In genomic region chr7:24280031-24280857, GRCm38 (mm10) we compare ENCODE assay signal across 25 mouse cellular contexts. TPM values are rescaled to one million over a fixed set of nuclear protein-coding genes. Genes with fewer than 3 reads are reported as not detected.
DNase-seq lines count a peak whose midpoint lies in the region; TF ChIP-seq lines count a peak whose summit lies in the region.
"Had no signal": no experiment of that assay in that cellular context is flagged by ENCODE, and none has a peak within 500 bp of the region (broad histone marks: within the 10 kb centered on the region; RNA-seq: fewer than 3 reads in every experiment).

No protein-coding gene starts in this region.

- peaks cover 42% of the 10 kb centered on the region for H3K4me1 ChIP-seq in E14TG2a.4 (replicated peaks; ENCODE audit: low read depth, low read length)
- peaks cover 2% of the 10 kb centered on the region for H3K4me1 ChIP-seq in ES-Bruce4 (ENCODE audit: control insufficient read depth, insufficient read depth, low read length)
- H3K4me1 ChIP-seq: embryonic facial prominence, embryonic 12.5 days; limb, embryonic 15.5 days; liver, embryonic 13.5 days; neural tube, embryonic 12.5 days had no signal

- H3K27ac ChIP-seq in ES-Bruce4 (ENCODE audit: insufficient read depth, low read length), result peak overlapping the region; percentile 37
- H3K27ac ChIP-seq: embryonic facial prominence, embryonic 12.5 days; layer of hippocampus, adult 2 months; limb, embryonic 15.5 days; liver, embryonic 13.5 days; neural tube, embryonic 12.5 days had no signal

- H3K4me3 ChIP-seq in E14TG2a.4 (replicated peaks; ENCODE audit: low read length) (peak overlapping the region; percentile 70), ES-Bruce4 (ENCODE audit: low read depth, low read length) (peak overlapping the region; percentile 31)
- H3K4me3 ChIP-seq: embryonic facial prominence, embryonic 12.5 days; layer of hippocampus, adult 2 months; limb, embryonic 15.5 days; liver, embryonic 13.5 days; megakaryocyte, embryonic 14.5 days; neural tube, embryonic 12.5 days had no signal

- no peak for TF ChIP-seq EP300 in ES-Bruce4 (IDR thresholded peaks at IDR 0.05; ENCODE audit: insufficient read depth, low read depth, low read length)

- H3K9ac ChIP-seq in ES-Bruce4 (ENCODE audit: low read depth, poor library complexity, severe bottlenecking), result 0 out of 2 replicates have a peak overlapping the region, but pooled peaks have one; percentile 1
- H3K9ac ChIP-seq: embryonic facial prominence, embryonic 12.5 days; limb, embryonic 15.5 days; liver, embryonic 13.5 days; neural tube, embryonic 12.5 days had no signal

- DNase-seq in kidney, postnatal 14 days, result peak; percentile 12
- no peak for DNase-seq in kidney, postnatal 25 days
- DNase-seq in ZHBTc4 (ENCODE audit: low read depth, low spot score), result peak; percentile 47
- DNase-seq in frontal cortex, adult 2 months (ENCODE audit: extremely low spot score in 1 of 2, low spot score in 1 of 2), result no peak
- DNase-seq in right cerebral cortex, postnatal 25 days, result no peak
- DNase-seq: adrenal gland, postnatal 10 days; B cell, adult 2 months; cerebellum, adult 9-10 months; cerebellum, postnatal 36 days; gastrocnemius, postnatal 25 days; heart, adult 18-20 months; heart, postnatal 14 days; liver, embryonic 13.5 days; lung, adult 18-20 months; lung, postnatal 4 days; right cerebral cortex, postnatal 14 days; thymus, adult 18-20 months; thymus, postnatal 25 days had no signal

- TF ChIP-seq CTCF in E14TG2a.4 (conservative IDR thresholded peaks at IDR 0.05; ENCODE audit: low read length) (no peak), ES-Bruce4 (IDR thresholded peaks at IDR 0.05; ENCODE audit: low read depth, low read length) (no peak)

- no peak for TF ChIP-seq POLR2A in ES-Bruce4 (IDR thresholded peaks at IDR 0.05; ENCODE audit: insufficient read depth, low read length)

- H3K27me3 ChIP-seq in E14TG2a.4 (ENCODE audit: insufficient read depth, low read length) (no peaks in the 10 kb centered on the region), ES-Bruce4 (ENCODE audit: control insufficient read depth, insufficient read depth, low read length, poor library complexity, severe bottlenecking) (no peaks in the 10 kb centered on the region)
- H3K27me3 ChIP-seq: embryonic facial prominence, embryonic 12.5 days; limb, embryonic 15.5 days; liver, embryonic 13.5 days; neural tube, embryonic 12.5 days had no signal

- H3K36me3 ChIP-seq in E14TG2a.4 (ENCODE audit: insufficient read depth, low read length) (0 out of 2 replicates have a peak, but pooled peaks cover 3% of the 10 kb centered on the region), ES-Bruce4 (ENCODE audit: control insufficient read depth, insufficient read depth, low read length, poor library complexity, severe bottlenecking) (peaks cover 3% of the 10 kb centered on the region; the same call in 1 of the 2 replicates)

- H3K9me3 ChIP-seq in E14TG2a.4 (ENCODE audit: low read length) (no peaks in the 10 kb centered on the region), ES-Bruce4 (replicated peaks; ENCODE audit: control insufficient read depth, insufficient read depth, low read length, poor library complexity, severe bottlenecking) (peaks cover 10% of the 10 kb centered on the region; the same call in 1 of the 2 replicates)
- H3K9me3 ChIP-seq: embryonic facial prominence, embryonic 12.5 days; limb, embryonic 15.5 days; liver, embryonic 13.5 days; neural tube, embryonic 12.5 days had no signal

RNA-seq across cellular contexts. Expression of gene Zfp93, which starts 10.0 kb away (rescaled TPM):
- 8.5 and 14.3 TPM in 2 replicates for polyA plus RNA-seq in ES-Bruce4 (2011; ENCODE audit: insufficient read depth, insufficient read length, low read depth, missing spikeins)
- polyA plus RNA-seq in frontal cortex, adult 2 months (2012; rRNA removed), result 8.7 and 9.0 TPM in 2 replicates

RNA-seq across cellular contexts. Expression of gene Zfp61, which starts 20.8 kb away (rescaled TPM):
- 5.6 and 9.0 TPM in 2 replicates for polyA plus RNA-seq in ES-Bruce4 (2011; ENCODE audit: insufficient read depth, insufficient read length, low read depth, missing spikeins)
- 27.5 and 28.7 TPM in 2 replicates for polyA plus RNA-seq in frontal cortex, adult 2 months (2012; rRNA removed)

RNA-seq across cellular contexts. Expression of gene Zfp108, which starts 25.6 kb away (rescaled TPM):
- polyA plus RNA-seq in ES-Bruce4 (2011; ENCODE audit: insufficient read depth, insufficient read length, low read depth, missing spikeins), result 0.36 TPM in 1 of 2 replicates, not detected in the other
- 4.7 and 5.7 TPM in 2 replicates for polyA plus RNA-seq in frontal cortex, adult 2 months (2012; rRNA removed)

RNA-seq across cellular contexts. Expression of gene Zfp94, which starts 36.2 kb away (rescaled TPM):
- polyA plus RNA-seq in ES-Bruce4 (2011; ENCODE audit: insufficient read depth, insufficient read length, low read depth, missing spikeins), result 4.7 and 5.3 TPM in 2 replicates
- polyA plus RNA-seq in frontal cortex, adult 2 months (2012; rRNA removed), result 20.3 and 21.0 TPM in 2 replicates

RNA-seq across cellular contexts. Expression of gene Zfp109, which starts 42.9 kb away (rescaled TPM):
- 3.9 and 4.5 TPM in 2 replicates for polyA plus RNA-seq in ES-Bruce4 (2011; ENCODE audit: insufficient read depth, insufficient read length, low read depth, missing spikeins)
- 4.4 and 4.5 TPM in 2 replicates for polyA plus RNA-seq in frontal cortex, adult 2 months (2012; rRNA removed)

Comparison
In these comparisons a context has a peak if more than half of its experiments do, and no peak if none do; other contexts are left out.
1. DNase-seq: peak in kidney, postnatal 14 days (single experiment) and ZHBTc4 (single experiment); none in kidney, postnatal 25 days (0 of 2), frontal cortex, adult 2 months (0 of 2) and right cerebral cortex, postnatal 25 days (single experiment).